Mouse (Mus musculus) ES-Bruce4 (cell line): ENCODE data around the gene Lrrc3c. TPM values are rescaled to one million over a fixed set of nuclear protein-coding genes. Genes with fewer than 3 reads are reported as not detected.
"Not testable (repeated sequence)": the region's sequence is repeated elsewhere in the genome, so short reads cannot be mapped to it uniquely, and the experiment has no call there.

Experiments
- H3K27ac ChIP-seq: 2 replicates; pipeline ENCODE4 v1.5.1; 2012; ENCODE audit warnings: low read length, inconsistent platforms; ENCODE audit not compliant: insufficient read depth
- H3K27me3 ChIP-seq: 2 replicates; pipeline ENCODE4 v1.6.1; 2012; ENCODE audit warnings: mild to moderate bottlenecking, low read length, inconsistent platforms; ENCODE audit not compliant: control insufficient read depth, poor library complexity, insufficient read depth, severe bottlenecking
- H3K36me3 ChIP-seq: 2 replicates; pipeline ENCODE4 v1.6.1; 2012; ENCODE audit warnings: inconsistent platforms, mild to moderate bottlenecking, low read length, moderate library complexity; ENCODE audit not compliant: control insufficient read depth, poor library complexity, insufficient read depth, severe bottlenecking
- H3K4me1 ChIP-seq: one replicate; pipeline ENCODE4 v1.8.1; 2011; ENCODE audit warnings: low read length; ENCODE audit not compliant: control insufficient read depth, insufficient read depth
- H3K4me3 ChIP-seq: 2 replicates; pipeline ENCODE4 v1.5.1; 2011; ENCODE audit warnings: low read depth, mild to moderate bottlenecking, low read length
- H3K9ac ChIP-seq: 2 replicates; pipeline ENCODE4 v1.6.1; 2012; ENCODE audit warnings: low read depth, mild to moderate bottlenecking, inconsistent platforms; ENCODE audit not compliant: poor library complexity, severe bottlenecking
- H3K9me3 ChIP-seq: replicated peaks from 2 replicates; pipeline ENCODE4 v1.6.1; 2012; ENCODE audit warnings: mild to moderate bottlenecking, low read length, inconsistent platforms; ENCODE audit not compliant: control insufficient read depth, poor library complexity, insufficient read depth, severe bottlenecking
- CTCF ChIP-seq: IDR thresholded peaks from one replicate; pipeline ENCODE4 v1.8.1; 2011; ENCODE audit warnings: low read depth, low read length
- EP300 ChIP-seq: IDR thresholded peaks from 2 replicates; pipeline ENCODE4 v1.6.1; 2011; ENCODE audit warnings: low read depth, low read length; ENCODE audit not compliant: insufficient read depth
- POLR2A ChIP-seq: IDR thresholded peaks from one replicate; pipeline ENCODE4 v1.8.1; 2011; ENCODE audit warnings: low read length; ENCODE audit not compliant: insufficient read depth
- polyA plus RNA-seq: library from polyadenylated mRNA; stranded (reverse); fragments of >200 nt; gene quantifications from 2 replicates; pipeline ENCODE4 v1.2.4, GENCODE M21; 2011; ENCODE audit warnings: low read depth; ENCODE audit not compliant: missing spikeins, insufficient read depth, insufficient read length

Lrrc3c gene
- polyA plus RNA-seq, 1 experiment, result not detected

DNA sequence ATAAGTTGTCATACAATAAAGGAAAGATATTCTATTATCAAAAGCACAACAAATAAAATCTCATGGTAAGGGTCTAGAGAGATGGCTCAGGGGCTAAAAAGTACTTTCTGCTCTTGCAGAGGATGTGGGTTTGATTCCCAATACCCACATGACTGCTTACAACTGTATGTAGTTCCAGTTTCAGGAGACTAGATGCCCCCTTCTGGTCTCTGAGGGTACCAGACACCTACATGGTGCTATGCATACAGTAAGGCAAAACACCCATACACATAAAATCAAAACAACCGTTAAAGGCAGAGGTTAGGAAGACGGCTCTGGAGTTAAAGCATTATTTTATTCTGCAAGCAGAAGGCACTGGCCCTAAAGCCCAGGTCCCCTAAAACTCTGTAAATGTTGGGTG is 5.9 kb downstream of the Lrrc3c start:
- Histone ChIP-seq H3K4me3 (no peak overlapping the region), H3K27ac (no peak overlapping the region), H3K9me3 (no peaks in the 10 kb centered on the region), H3K27me3 (no peaks in the 10 kb centered on the region), H3K36me3 (no peaks in the 10 kb centered on the region), H3K4me1 (no peaks in the 10 kb centered on the region), H3K9ac (no peak overlapping the region)
- TF ChIP-seq CTCF, result no peak
- no peak for TF ChIP-seq POLR2A

DNA sequence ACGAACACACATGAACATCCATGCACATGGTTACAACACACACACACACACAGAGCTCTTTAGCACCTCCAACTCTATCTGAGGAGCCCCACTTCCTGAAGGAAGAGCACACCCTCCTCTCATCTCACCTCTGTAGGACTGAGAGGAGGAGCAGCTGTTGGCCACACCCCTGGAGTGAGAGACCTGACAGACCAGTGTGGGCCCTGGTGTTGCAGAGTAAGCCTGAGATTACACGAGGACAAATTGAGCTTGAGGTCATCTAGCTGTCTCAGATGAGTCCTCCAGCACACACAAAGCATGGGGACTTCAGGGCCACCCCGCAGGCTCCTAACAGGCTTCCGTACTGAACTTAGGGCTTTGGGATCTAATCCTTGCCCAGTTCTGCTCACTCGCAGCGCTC is 6.8 kb downstream of the Lrrc3c start:
- not testable (repeated sequence) for H3K27ac ChIP-seq, H3K36me3 ChIP-seq, H3K27me3 ChIP-seq, H3K9ac ChIP-seq, H3K4me3 ChIP-seq, H3K4me1 ChIP-seq, H3K9me3 ChIP-seq

GRCm38 (mm10) chr11:98606763-98607162 is 8.7 kb downstream of the Lrrc3c start:
- Histone ChIP-seq H3K36me3 (no peaks in the 10 kb centered on the region), H3K4me1 (no peaks in the 10 kb centered on the region), H3K27me3 (no peaks in the 10 kb centered on the region), H3K4me3 (no peak overlapping the region), H3K9me3 (no peaks in the 10 kb centered on the region), H3K27ac (no peak overlapping the region), H3K9ac (no peak overlapping the region)
- no peak for TF ChIP-seq CTCF

- Histone ChIP-seq H3K4me1 (no peaks in the 10 kb centered on the region), H3K4me3 (no peak overlapping the region), H3K9ac (no peak overlapping the region), H3K27me3 (no peaks in the 10 kb centered on the region), H3K27ac (no peak overlapping the region), H3K9me3 (peaks cover 20% of the 10 kb centered on the region), H3K36me3 (no peaks in the 10 kb centered on the region)
- TF ChIP-seq EP300 (no peak), POLR2A (no peak), CTCF (no peak)
Measured at GRCm38 (mm10) chr11:98620791-98621190, 22.7 kb downstream of the Lrrc3c start.

GRCm38 (mm10) chr11:98623981-98624380 is 25.9 kb downstream of the Lrrc3c start:
- H3K9me3 ChIP-seq, result peaks cover 20% of the 10 kb centered on the region
- not testable (repeated sequence) for H3K9ac ChIP-seq, H3K4me3 ChIP-seq, H3K4me1 ChIP-seq, H3K27me3 ChIP-seq, H3K27ac ChIP-seq, H3K36me3 ChIP-seq

- not testable (repeated sequence) for H3K27ac ChIP-seq, H3K36me3 ChIP-seq, H3K4me1 ChIP-seq, H3K9ac ChIP-seq, H3K4me3 ChIP-seq, H3K27me3 ChIP-seq
- H3K9me3 ChIP-seq, result peaks cover 20% of the 10 kb centered on the region
Measured at GRCm38 (mm10) chr11:98624381-98624780, 26.3 kb downstream of the Lrrc3c start.

GRCm38 (mm10) chr11:98625611-98626410 is 27.7 kb downstream of the Lrrc3c start, which contains the start of the genes Gm12355 and Gsdma3:
Gene Gm12355, minus strand, starts transcription at chr11:98625661.
Gene Gsdma3, plus strand, starts transcription at chr11:98626360.
- Histone ChIP-seq H3K4me1 (no peaks in the 10 kb centered on the region), H3K27ac (no peak within 1 kb of the TSS), H3K4me3 (no peak within 1 kb of the TSS), H3K9ac (no peak within 1 kb of the TSS), H3K9me3 (peaks cover 13% of the 10 kb centered on the region), H3K27me3 (no peaks in the 10 kb centered on the region), H3K36me3 (no peaks in the 10 kb centered on the region)
- TF ChIP-seq POLR2A (no peak), CTCF (no peak), EP300 (no peak)
